Mouse (Mus musculus): ENCODE measurements around the gene Gm20075.
"Not testable (repeated sequence)": the region's sequence is repeated elsewhere in the genome, so short reads cannot be mapped to it uniquely, and the experiment has no call there.

Gm20075 gene

GRCm38 (mm10) chr13:96081276-96081675, at the start of gene Gm20075:
Gm20075 (minus strand) TSS chr13:96081376.
- DNase-seq (ENCODE audit: low spot score): not testable (repeated sequence)

- DNase-seq (ENCODE audit: low spot score): no peak
These were observed 47.9 kb upstream of the Gm20075 start for GRCm38 (mm10) chr13:96129081-96129480.

GRCm38 (mm10) chr13:96126669-96127068, 45.5 kb upstream of the Gm20075 start:
- no peak for DNase-seq (ENCODE audit: low spot score)

- no peak for DNase-seq (ENCODE audit: low spot score)
These were observed 43.8 kb upstream of the Gm20075 start for GRCm38 (mm10) chr13:96125011-96125410.

- no peak for DNase-seq (ENCODE audit: low spot score)
These were observed 31.5 kb upstream of the Gm20075 start for GRCm38 (mm10) chr13:96112711-96113110.

- no peak for DNase-seq (ENCODE audit: low spot score)
These were observed 29.6 kb upstream of the Gm20075 start for GRCm38 (mm10) chr13:96110767-96111166.

- no peak for DNase-seq (ENCODE audit: low spot score)
These were observed 25.2 kb upstream of the Gm20075 start for GRCm38 (mm10) chr13:96106367-96106766.

- no peak for DNase-seq (ENCODE audit: low spot score)
These were observed 9.8 kb upstream of the Gm20075 start for GRCm38 (mm10) chr13:96090929-96091328.

- no peak for DNase-seq (ENCODE audit: low spot score)
These were observed 4.6 kb upstream of the Gm20075 start for GRCm38 (mm10) chr13:96085581-96086302.

- DNase-seq (ENCODE audit: low spot score): not testable (repeated sequence)
These were observed 578 bp upstream of the Gm20075 start, which contains the start of gene Gm17190 for GRCm38 (mm10) chr13:96081754-96082153. Gm17190 (plus strand) TSS chr13:96082054.

- DNase-seq (ENCODE audit: low spot score): no peak
These were observed 7.6 kb downstream of the Gm20075 start for GRCm38 (mm10) chr13:96073555-96073954.

GRCm38 (mm10) chr13:96052755-96053154, 28.4 kb downstream of the Gm20075 start:
- no peak for DNase-seq (ENCODE audit: low spot score)

- DNase-seq (ENCODE audit: low spot score): no peak
These were observed 35.8 kb downstream of the Gm20075 start for GRCm38 (mm10) chr13:96045396-96045795.

- no peak for DNase-seq (ENCODE audit: low spot score)
These were observed 40.7 kb downstream of the Gm20075 start for GRCm38 (mm10) chr13:96040275-96041042.

- no peak for DNase-seq (ENCODE audit: low spot score)
These were observed 41.6 kb downstream of the Gm20075 start for GRCm38 (mm10) chr13:96039536-96039935.

- DNase-seq (ENCODE audit: low spot score): no peak
These were observed 50.6 kb downstream of the Gm20075 start for GRCm38 (mm10) chr13:96030368-96031223.
